13 mouse cellular contexts compared by ENCODE assay signal in the genomic region with DNA sequence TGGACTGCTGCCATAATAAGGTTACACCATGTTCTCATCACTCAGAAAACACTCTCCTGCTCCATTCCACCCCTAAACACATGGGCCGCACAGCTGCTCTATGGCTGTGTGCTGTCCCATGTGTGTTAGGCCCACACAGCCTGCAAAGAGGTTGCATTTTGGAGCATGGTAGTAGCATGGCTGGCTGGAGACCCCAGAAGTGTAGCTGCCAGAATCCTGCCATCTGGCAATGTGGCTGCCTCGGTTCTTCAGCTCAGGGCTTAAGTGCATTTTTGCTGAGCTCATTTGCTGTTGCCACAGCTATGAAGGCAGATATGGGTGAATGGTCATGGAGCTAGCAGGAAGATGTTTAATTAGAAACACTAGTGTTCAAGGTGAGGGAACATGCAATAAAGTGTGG. TPM values are rescaled to one million over a fixed set of nuclear protein-coding genes. Genes with fewer than 3 reads are reported as not detected.
DNase-seq lines count a peak whose midpoint lies in the region; ATAC-seq and TF ChIP-seq lines count a peak whose summit lies in the region.
"Had no signal": no experiment of that assay in that cellular context is flagged by ENCODE, and none has a peak within 500 bp of the region (broad histone marks: within the 10 kb centered on the region; RNA-seq: fewer than 3 reads in every experiment).

No protein-coding gene starts in this region.

- WGBS in forebrain, embryonic 16.5 days, result 64% methylated on average over 2 of the region's 2 CpGs
- 35% methylated on average over 2 of the region's 2 CpGs for WGBS in neural tube, embryonic 13.5 days

- no peaks in the 10 kb centered on the region for H3K36me3 ChIP-seq in forebrain, embryonic 16.5 days (ENCODE audit: control insufficient read depth, insufficient read depth)
- H3K36me3 ChIP-seq in neural tube, embryonic 13.5 days, result no peaks in the 10 kb centered on the region

- H3K9ac ChIP-seq in forebrain, embryonic 16.5 days (replicated peaks; ENCODE audit: low read depth, low read length), result no peak overlapping the region
- no peak overlapping the region for H3K9ac ChIP-seq in neural tube, embryonic 13.5 days

- intact Hi-C loops in left cerebral cortex, postnatal 4 days (cut with DNase I), result no loop called here
- intact Hi-C loops in left cerebral cortex, postnatal 25 days (cut with DNase I), result no loop called here

- no peak overlapping the region for H3K4me3 ChIP-seq in forebrain, embryonic 16.5 days (replicated peaks; ENCODE audit: low read length)
- no peak overlapping the region for H3K4me3 ChIP-seq in layer of hippocampus, adult 2 months
- H3K4me3 ChIP-seq in neural tube, embryonic 13.5 days, result no peak overlapping the region
- H3K4me3 ChIP-seq: heart, adult 2 months had no signal

- no peak for TF ChIP-seq CTCF in layer of hippocampus, adult 2 months (conservative IDR thresholded peaks at IDR 0.05)

- ATAC-seq in forebrain, embryonic 16.5 days, result peak; percentile 68; the same call in 1 of the 2 replicates
- peak; percentile 91 for ATAC-seq in neural tube, embryonic 13.5 days (ENCODE audit: low read depth)
- ATAC-seq in erythroblast, adult 5-6 weeks (replicated peaks; ENCODE audit: low FRiP score, poor library complexity, severe bottlenecking), result no peak

- no peak overlapping the region for H3K27ac ChIP-seq in forebrain, embryonic 16.5 days (ENCODE audit: low read length)
- H3K27ac ChIP-seq in layer of hippocampus, adult 2 months, result peak overlapping the region; percentile 34; the same call in 1 of the 2 replicates
- H3K27ac ChIP-seq in neural tube, embryonic 13.5 days (replicated peaks), result peak overlapping the region; percentile 55
- H3K27ac ChIP-seq: heart, adult 2 months had no signal

- H3K4me2 ChIP-seq in forebrain, embryonic 16.5 days (ENCODE audit: low read length), result no peak overlapping the region
- H3K4me2 ChIP-seq in neural tube, embryonic 13.5 days, result no peak overlapping the region

- H3K27me3 ChIP-seq in forebrain, embryonic 16.5 days (replicated peaks; ENCODE audit: control insufficient read depth, insufficient read depth, low read length), result no peaks in the 10 kb centered on the region
- no peaks in the 10 kb centered on the region for H3K27me3 ChIP-seq in neural tube, embryonic 13.5 days
- H3K27me3 ChIP-seq: CH12.LX had no signal

- H3K4me1 ChIP-seq in forebrain, embryonic 16.5 days (replicated peaks; ENCODE audit: control insufficient read depth, insufficient read depth, low read length), result no peaks in the 10 kb centered on the region
- 0 out of 2 replicates have a peak, but pooled peaks cover 3% of the 10 kb centered on the region for H3K4me1 ChIP-seq in neural tube, embryonic 13.5 days (replicated peaks)

- no peaks in the 10 kb centered on the region for H3K9me3 ChIP-seq in forebrain, embryonic 16.5 days (ENCODE audit: control insufficient read depth, low read length)
- no peaks in the 10 kb centered on the region for H3K9me3 ChIP-seq in neural tube, embryonic 13.5 days

- peak; percentile 69 for DNase-seq in left cerebral cortex, postnatal 4 days
- DNase-seq in left cerebral cortex, postnatal 25 days (ENCODE audit: low spot score in 2 of 2), result no peak
- no peak for DNase-seq in layer of hippocampus, adult 2 months (ENCODE audit: low spot score in 2 of 2)
- no peak for DNase-seq in urinary bladder, postnatal 14 days (ENCODE audit: low spot score)
- DNase-seq in spleen, postnatal 14 days (ENCODE audit: low spot score in 2 of 2), result no peak
- DNase-seq: cerebellum, adult 9-11 months; heart, adult 2 months; kidney, postnatal 10 days; lung, adult 18-20 months had no signal

RNA-seq across cellular contexts. Expression of a gene that starts 58.0 kb away (rescaled TPM):
- 10 to 100 TPM in 1 of 2 experiments, 1 to 10 TPM in 1; 9.3 to 10.5 TPM for total RNA-seq in left cerebral cortex, postnatal 4 days (2021)
- 1 to 10 TPM; 7.1 to 7.5 TPM for total RNA-seq in left cerebral cortex, postnatal 25 days (2021)
- 5.0 and 6.1 TPM in 2 replicates for polyA plus RNA-seq in forebrain, embryonic 16.5 days (2015; fragmentation: Nextera tagmentation; extraction: Ambion mirVana)
- total RNA-seq in layer of hippocampus, adult 2 months (2021), result 1 to 10 TPM; 7.4 to 8.1 TPM
- 7.2 and 7.7 TPM in 2 replicates for polyA plus RNA-seq in neural tube, embryonic 13.5 days (2015; fragmentation: Nextera tagmentation; extraction: Ambion mirVana)
- 8.2 and 9.4 TPM in 2 replicates for total RNA-seq in erythroblast, adult 5-6 weeks (2015; ENCODE audit: low replicate concordance)
- 9.4 and 15.6 TPM in 2 replicates for total RNA-seq in erythroblast, adult 5-6 weeks (2017; ENCODE audit: low replicate concordance)
- total RNA-seq: CH12.LX had no signal
